Mouse (Mus musculus): ENCODE data around the gene Gas2.

GRCm38 (mm10) chr7:51880121-51880520, 18.3 kb downstream of the Gas2 start:
- TF ChIP-seq CTCF (conservative IDR thresholded peaks at IDR 0.05; ENCODE audit: low read length) (no peak), NANOG (IDR thresholded peaks at IDR 0.05; ENCODE audit: borderline replicate concordance, low read length) (no peak), POU5F1 (IDR thresholded peaks at IDR 0.05; ENCODE audit: borderline replicate concordance, low read length) (no peak)

Measured in E14TG2a.4 (cell line).